Mouse (Mus musculus): Measurements from ENCODE around the gene Mbtps1. TPM values are rescaled to one million over a fixed set of nuclear protein-coding genes. Genes with fewer than 3 reads are reported as not detected.

The Mbtps1 gene
- total RNA-seq, 4 experiments from 2014 or later, result 75.6 to 83.8 (median 80.9) TPM

DNA sequence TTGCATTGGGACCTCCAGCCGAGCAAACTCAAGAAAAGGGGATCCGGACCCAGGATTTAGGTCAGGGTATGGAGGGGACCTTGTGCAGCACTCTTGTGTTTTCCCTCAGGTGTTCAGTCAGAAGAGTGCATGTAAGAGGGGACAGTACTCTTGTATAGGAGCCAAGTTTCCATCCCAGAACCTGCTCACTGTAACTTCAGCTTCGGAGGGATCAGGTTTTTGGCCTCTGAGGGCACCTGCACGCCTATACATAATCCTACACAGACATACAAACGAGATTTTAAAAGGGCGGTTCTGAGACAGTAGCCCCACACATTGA, 826 bp upstream of the Mbtps1 start:
- no peak for DNase-seq (ENCODE audit: low spot score in 2 of 2)

DNA sequence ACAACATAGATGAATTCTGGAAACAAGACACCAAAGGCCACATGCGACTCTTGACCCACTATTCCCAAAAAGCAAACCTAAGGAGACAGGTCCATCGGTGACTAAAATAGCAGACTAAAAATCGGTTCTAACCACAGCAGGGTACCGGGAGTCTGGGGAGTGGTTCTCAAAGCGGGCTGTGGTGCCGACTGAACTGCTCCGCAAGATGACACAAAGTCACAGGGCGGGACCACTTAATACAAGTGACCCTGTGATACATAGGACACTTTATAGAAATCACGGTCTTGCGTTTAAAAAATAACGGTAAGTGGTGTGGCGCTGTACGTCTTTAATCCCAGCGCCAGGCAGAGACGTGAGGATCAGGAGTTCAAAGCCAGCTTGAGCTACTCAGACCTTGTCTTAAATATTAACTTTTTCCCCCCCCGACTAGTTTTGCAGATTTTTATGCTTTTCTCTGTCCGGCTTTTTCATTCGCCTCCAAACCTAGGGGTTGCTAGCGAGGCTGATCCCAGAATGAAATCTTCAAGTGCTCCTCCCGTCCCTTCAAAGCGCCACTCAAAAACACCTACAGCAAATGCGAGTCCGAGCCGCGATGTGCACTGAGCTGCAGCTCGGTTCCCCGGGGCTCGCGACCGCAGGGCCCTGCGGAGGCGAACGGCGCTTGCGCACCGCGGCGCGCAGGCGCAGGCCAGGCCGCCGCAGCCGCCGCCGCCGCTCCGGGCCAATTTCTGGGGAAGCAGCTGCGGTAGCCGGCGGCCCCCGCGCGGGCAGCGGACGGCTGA, 523 bp downstream of the Mbtps1 start:
- DNase-seq (ENCODE audit: low spot score in 2 of 2), result no peak

DNA sequence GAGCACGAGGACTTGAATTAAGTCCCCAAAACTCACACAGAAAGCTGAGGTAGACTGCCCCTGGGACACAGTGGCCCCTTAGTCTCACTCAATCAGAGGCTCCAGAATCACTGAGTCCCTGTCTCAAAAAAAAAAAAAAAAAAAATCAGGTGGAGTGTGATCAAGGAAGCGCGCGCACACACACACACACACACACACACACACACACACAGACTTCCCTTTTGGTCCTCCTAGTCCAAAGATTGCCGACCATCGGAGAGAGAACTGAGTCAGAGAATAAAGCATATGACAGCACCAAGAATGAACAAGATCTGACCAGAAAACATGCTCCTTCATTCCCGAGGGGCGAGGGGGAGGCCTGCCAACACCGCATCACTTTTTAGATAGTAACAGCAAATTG, 1.4 kb downstream of the Mbtps1 start:
- no peak for DNase-seq (ENCODE audit: low spot score in 2 of 2)

DNA sequence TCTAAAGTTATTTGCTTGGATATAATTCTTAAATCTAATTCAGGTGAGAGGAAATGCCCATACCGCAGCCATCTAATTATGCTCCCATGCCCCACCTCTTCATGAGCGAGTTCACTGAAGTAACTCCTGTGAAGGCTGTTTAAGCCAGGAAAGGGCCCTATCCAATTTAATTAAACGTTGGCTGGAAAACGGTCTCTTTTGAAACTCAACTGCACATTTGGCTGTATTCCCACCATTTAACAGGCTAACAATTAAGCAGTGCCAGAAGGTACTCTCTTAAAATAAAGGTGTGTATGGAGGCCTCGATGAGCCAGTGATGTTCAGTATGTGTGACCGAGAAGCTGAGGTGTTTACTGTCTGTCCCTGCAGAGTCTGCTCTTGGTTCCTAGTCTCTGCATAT, 2.7 kb downstream of the Mbtps1 start:
- DNase-seq (ENCODE audit: low spot score in 2 of 2), result no peak

DNA sequence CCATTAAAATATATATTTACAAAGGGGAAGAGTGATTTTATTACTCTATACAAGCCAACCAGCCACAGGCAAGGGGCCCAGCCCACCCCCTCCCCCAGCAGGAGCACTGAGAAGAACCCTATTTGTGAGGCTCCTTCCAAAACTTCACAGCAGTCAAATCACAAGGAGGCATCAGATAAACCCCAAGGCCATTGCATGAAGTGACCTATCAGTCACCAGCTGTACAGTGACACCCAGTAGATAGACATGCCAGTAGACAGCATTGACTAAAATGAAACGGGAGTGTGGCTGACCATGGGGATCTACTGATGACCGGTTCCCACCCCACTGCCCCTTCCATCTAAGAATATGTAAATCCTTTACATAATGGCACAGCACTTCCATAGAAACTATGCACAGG, 5.6 kb downstream of the Mbtps1 start:
- no peak for DNase-seq (ENCODE audit: low spot score in 2 of 2)

DNA sequence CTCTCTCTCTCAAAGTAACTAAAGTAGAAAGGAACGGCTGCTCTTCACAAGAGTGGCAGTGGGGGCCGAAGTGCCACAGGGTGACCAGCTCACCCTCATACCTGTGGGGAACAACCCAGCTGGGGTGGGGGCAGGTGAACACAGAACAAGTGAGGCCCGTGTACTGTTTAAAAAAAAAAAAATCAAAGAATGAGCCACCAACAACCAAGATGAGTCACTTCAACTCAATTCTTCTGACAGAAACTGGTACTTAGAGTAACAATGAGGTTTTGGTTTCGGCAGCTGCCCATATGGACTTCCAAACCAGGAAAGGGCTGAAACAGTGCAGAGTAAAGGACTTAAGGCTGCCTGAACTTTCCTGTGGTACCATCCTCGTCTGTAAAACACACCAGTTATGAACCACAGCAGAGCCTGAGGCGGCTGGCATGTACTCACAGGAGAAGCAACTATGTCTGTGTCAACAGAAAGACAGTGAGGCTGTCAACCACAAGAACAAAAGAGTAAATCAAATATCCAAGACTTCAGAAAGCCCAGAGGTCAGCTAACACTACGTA, 9.9 kb downstream of the Mbtps1 start:
- DNase-seq (ENCODE audit: low spot score in 2 of 2), result no peak

DNA sequence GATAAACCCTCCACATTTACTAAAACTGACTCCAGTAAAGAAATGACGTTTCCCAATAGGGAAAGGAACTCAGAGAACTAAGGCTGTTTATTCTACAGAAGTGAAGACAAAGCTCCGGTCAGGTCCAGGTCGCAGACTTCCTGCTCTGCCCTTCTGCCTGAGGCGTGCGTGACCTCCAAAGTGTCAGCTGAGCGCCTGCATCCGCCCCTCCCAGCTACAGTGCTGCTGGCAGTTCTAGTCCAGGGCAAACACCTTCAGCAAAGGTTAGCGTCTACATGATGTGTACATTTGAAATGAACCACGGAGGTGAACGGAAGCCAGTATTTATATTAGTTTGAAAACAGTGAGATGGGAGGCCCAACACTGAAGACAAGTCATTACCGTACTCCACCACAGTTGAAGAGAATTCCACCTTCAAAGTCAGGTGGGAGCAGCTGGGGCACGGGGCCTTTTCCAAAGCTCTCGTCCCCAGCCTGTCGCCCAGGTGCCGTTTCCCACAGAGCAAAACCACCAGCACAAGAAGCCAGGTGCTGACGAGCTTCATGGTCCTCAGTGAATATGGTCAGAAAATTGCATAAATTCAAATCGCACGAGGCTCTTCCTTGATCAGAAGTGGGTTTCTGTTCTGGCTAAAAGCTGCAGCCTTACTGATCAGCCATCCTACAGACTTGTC, 11.4 kb downstream of the Mbtps1 start:
- no peak for DNase-seq (ENCODE audit: low spot score in 2 of 2)

DNA sequence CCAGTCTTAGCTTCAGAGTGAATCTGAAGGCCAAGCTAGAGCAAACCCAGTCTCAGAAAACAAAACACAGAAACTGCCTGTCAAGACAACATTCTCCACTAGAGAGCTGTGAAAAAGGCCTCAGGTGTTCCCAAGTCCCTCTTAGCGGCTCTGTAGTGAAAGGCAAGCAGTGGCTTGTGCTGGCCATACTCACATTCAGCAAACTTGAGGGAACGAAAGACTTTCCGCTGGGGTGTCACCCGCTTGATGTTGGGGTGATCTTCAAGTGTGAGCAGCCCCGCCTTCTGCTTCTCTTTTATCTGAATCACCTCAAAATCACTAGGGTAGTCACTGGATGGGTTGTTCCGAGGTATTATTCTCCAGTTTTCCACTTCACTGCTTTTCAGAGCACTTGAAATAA, 12.7 kb downstream of the Mbtps1 start:
- no peak for DNase-seq (ENCODE audit: low spot score in 2 of 2)

DNA sequence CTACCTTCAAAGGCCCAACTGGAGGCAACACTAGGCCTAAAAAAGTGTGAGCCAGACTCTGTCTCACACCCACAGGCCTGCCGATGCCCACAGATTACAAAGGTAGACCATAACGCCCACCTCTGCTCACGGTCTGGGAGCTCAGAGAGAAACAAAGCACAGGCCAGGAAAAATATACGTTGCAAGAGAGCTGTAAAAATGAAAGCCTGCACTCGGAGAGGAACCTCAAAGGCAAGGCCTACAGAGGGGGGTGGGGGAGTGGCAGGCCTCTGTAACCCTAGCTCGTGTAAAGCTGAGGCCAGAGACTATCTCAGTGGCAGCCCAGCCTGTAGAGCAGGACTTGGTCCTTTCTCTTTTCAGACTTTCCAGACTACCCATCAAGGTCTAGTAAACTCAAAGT, 13.4 kb downstream of the Mbtps1 start:
- no peak for DNase-seq (ENCODE audit: low spot score in 2 of 2)

DNA sequence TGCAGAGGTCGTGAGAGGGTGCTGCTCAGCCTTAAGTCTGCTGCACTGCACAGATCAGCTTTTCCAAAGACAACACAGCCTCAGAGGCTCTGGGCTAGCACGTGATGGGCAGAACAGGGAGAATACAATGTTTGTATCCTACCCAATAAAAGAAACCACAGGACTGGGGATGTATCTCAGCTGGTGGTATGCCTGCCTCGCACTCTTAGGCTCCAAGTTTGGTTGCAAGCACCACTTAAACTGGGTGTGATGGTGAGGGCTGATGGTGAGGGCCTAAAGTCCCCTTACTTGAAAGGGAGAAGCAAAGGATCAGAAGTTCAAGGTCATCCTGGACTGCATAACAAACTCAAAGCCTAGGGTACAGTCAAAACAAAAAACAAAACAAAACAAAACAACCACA, 13.9 kb downstream of the Mbtps1 start:
- DNase-seq (ENCODE audit: low spot score in 2 of 2), result no peak

DNA sequence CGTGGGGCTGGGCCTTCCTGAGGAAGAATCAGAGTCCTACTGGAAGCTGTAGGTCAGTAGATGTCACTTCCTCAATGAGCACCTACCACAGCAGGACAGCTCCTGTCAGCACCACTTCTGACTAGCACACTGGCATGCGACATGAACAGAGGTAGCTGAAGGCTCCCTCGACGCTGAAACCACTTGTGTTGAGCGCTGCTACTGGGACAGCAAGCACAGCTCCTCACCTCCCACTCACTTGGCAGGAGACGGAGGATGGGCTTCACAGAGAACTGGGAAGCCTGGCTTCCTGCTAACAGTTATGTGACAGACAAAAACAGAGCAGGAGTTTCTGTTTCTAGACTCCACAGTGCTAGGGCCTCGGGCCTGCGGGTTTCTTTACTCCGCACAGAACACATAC, 26.6 kb downstream of the Mbtps1 start:
- DNase-seq (ENCODE audit: low spot score in 2 of 2), result peak; percentile 60 to 75

DNA sequence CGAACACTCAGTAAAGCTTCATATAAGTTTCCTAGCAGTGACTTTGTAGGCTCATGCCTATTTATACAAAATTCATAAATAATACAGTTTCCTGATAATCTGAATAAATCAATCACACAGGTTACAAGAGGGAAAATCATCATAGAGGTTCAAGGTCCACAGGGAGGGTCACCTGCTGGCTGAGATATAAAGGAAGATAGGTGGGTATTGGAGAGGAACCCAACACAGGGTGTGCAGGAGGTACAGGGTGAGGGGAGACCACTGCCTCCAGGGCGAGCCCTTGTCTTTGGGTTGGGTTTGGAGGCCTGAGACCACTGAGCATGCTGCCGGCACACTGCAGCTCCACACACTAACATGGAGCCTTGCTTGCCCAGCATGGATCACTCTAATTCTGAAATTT, 27.1 kb downstream of the Mbtps1 start:
- DNase-seq (ENCODE audit: low spot score in 2 of 2), result no peak

DNA sequence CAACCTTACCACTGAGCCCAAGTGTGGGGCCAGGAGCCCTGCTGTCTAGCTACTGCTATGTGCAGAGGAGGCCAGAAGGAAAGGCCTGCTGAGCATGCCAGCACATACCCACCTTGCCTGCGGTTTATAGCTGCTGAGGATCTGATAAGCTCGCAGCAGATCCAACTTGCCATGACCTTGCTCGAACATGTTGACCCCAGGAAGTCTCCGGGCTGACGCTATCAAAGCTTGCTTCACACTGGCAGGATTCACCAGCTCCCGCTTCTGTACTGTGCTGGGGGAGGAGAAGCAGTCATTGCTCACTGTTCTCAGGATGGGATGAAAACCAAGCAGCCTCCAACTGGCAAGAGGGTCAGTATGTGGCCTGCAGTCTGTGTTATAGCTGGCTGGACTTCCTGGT, 27.6 kb downstream of the Mbtps1 start:
- DNase-seq (ENCODE audit: low spot score in 2 of 2), result no peak

DNA sequence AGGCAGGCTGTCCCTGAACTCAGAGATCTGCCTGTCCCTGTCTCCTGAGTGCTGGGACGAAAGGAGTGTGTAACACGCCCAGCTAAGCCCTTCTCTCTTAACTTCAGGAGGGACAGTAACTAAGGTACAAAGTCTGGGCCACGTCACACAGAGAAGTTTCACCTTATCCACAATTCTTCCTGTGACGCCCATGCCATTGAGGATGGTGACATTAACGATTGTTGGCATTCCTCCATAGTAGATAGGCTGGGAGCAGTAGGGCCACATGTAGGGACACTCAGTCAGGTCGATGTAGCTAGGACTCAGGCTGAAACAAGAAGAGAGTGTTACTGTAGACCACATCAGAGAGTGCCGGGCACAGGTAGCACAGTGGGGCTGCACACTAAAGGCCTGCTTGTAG, 29.8 kb downstream of the Mbtps1 start:
- DNase-seq (ENCODE audit: low spot score in 2 of 2), result no peak

DNA sequence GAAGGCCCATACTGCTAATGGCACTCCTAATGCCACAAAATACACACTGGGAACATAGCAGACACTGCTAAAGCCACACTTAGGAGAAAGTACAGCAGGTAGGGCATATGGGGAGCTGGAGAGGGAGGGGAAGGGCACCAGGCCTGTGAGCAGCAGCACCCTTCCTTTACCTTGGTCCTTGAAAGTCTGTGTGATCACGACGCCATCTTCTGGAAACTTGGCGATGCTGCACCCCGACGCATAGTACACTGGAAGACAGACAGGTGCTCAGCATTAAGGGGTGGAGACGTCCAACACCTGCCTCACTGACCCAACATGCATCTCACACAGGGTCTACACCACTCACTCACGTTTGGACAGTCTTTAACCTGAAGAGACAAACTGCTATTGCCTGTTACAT, 38.4 kb downstream of the Mbtps1 start:
- DNase-seq (ENCODE audit: low spot score in 2 of 2), result no peak

DNA sequence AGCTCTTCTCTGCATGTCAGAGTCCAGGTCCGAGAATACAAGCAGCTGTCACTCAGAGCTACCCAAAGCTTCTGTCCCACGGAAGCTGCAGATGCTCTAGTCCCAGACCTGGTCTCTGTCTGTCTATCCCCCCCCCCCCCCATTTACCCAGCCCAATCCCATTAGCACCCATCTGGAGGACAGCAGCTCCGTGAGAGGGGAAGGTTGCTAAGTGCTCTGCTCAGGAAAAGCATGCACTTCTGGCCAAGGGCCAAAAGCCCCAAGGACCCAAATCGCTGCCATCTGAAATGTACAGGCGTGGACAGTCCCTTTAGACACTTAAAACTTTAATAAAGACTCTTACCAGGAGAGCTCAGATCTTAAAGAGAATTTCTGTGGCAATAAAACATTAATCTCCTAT, 41.9 kb downstream of the Mbtps1 start:
- no peak for DNase-seq (ENCODE audit: low spot score in 2 of 2)

DNA sequence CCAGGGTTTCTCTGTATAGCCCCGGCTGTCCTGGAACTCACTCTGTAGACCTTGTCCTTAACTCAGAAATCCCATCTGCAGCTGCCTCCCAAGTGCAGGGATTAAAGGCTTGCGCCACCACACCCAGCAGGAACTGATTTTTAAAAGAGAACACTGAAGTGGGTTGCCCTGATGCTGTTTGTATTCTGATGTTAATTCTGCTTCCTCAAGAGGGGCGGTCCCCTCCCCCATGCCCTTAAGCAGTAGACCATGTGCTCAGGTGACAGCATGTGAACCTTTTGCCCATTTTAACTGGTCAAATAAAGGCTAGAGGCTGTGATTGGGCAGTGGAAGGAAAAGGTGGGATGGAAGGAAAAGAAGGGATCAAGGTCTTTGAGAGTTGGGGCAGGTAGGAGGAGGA, 42.8 kb downstream of the Mbtps1 start:
- no peak for DNase-seq (ENCODE audit: low spot score in 2 of 2)

DNA sequence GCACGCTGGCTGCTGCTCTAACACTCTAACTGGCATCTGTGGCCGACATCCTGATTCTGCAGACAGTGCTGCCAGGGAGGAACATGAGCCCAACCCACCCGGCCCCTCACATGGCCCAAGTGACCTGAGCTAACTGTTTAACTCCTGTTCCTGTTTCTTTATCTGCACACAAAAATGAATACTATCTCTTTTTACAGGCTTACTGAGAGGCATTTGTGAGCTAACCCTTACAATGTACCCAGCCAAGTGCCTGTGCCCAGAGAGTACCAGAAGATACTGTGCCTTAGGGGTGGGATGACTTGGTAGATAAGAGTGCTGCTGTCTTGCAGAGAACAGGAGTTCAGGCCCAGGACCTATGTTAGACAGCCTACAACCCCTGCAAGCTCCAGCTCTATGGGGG, 43.6 kb downstream of the Mbtps1 start:
- no peak for DNase-seq (ENCODE audit: low spot score in 2 of 2)

DNA sequence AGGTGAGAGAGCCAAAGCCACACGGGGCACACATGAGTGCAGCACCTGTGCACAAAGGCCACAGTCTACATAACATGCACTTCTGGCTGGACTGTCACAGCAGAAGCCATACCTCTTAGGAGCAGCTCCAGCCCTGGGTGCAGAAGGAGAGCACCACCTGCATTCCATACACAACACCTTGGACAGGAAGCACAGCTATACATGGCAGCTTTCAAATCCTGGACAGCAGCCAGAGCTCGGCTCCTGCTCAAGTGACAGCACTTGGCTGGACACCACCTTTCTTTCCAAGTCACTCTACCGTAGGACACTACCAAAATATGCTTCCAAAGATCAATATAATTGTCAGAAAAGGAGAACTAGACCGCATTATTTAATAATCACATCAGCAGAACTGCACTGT, 45.1 kb downstream of the Mbtps1 start:
- no peak for DNase-seq (ENCODE audit: low spot score in 2 of 2)

DNA sequence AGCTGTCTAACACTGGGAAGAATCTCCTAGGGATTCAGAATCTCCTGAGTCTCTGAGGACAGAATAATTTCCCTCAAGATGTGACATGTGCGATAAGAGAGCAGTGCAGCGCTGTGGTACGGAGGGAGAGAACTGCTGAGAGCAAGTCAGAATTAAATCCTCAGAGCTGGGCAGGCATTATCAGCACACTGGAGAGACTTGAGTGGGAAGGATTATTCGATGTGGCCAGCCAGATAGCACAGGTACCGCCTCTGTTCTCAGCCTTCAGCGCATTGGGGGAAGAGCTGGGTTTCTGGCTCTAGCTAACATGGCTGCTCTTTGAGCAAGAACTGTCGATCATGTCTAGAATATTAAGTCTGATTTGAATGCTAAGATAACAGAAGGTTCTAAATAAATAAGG, 46.8 kb downstream of the Mbtps1 start:
- no peak for DNase-seq (ENCODE audit: low spot score in 2 of 2)

DNA sequence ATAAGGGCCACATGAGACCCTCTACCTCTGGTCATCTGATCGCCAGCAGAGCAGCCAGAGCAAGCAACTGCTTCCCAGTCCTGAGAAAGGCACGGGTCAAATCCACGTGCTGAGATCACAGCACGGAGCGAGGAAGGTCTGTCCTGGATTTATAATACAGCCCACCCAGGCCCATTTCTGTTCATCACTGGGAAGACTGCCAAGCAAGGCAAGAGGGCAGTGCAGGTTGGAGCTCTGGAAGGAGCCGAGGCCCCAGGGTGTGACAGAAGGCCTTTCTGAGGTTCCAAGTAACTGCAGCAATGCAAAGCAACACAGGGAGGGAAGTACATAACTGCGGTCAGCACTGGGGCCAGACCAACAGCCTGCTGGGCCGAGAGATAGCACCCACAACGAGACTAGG, 48.1 kb downstream of the Mbtps1 start:
- no peak for DNase-seq (ENCODE audit: low spot score in 2 of 2)

DNA sequence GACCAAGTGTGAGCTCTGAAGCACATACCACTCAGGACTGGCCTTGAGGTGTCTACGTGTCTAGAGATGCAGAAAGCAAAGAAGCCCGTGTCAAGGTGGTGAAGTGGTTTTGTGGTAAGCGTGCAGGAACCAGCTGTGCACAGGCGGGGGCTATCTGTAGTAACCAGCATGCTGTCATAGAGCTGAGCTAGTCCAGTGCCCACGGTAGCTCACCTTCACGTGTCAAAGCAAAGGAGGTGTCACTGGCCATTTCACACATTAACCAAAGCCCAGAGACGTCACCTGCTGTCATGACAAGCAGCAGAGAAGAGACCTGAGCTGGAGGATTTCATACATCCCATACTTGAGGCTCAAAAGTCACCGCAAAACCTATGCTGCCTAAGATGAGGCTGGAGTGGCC, 52.4 kb downstream of the Mbtps1 start:
- DNase-seq (ENCODE audit: low spot score in 2 of 2), result no peak

DNA sequence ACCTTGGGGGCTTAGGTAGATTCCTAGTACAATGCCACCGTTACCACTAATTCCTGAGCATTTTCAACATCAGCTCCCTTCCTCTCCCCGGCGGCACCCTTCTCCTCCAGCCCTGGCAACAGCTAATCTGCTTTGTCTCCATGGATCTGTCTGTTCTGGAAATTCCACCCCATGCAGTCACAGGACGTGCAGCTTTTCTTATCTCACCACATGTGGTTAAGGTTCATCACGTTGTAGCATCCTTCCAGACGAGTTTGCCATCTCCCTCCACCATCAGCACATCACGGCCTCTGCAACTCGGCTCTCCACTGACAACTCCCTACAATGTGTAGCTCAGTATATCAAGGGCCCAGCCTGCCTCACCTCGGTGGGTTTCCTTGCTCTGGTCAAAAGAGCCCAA, 53.0 kb downstream of the Mbtps1 start:
- no peak for DNase-seq (ENCODE audit: low spot score in 2 of 2)

Measured in layer of hippocampus, adult 8-10 months (tissue).